Comparison of ENCODE assay signal across 22 mouse cellular contexts in genomic region chr1:135097441-135097840, GRCm38 (mm10). TPM values are rescaled to one million over a fixed set of nuclear protein-coding genes. Genes with fewer than 3 reads are reported as not detected.
"Had no signal": no experiment of that assay in that cellular context is flagged by ENCODE, and none has a peak within 500 bp of the region (broad histone marks: within the 10 kb centered on the region; RNA-seq: fewer than 3 reads in every experiment).

No protein-coding gene starts in this region.

- H3K4me3 ChIP-seq: midbrain, embryonic 10.5 days; midbrain, embryonic 12.5 days; myocyte; neural tube, embryonic 13.5 days; neural tube, embryonic 15.5 days; stomach, embryonic 15.5 days had no signal

- ATAC-seq: midbrain, embryonic 16.5 days had no signal

- H3K27ac ChIP-seq: midbrain, embryonic 10.5 days; midbrain, embryonic 12.5 days; neural tube, embryonic 13.5 days; neural tube, embryonic 15.5 days; stomach, embryonic 15.5 days; stomach, postnatal 0 days had no signal

- H3K36me3 ChIP-seq: midbrain, embryonic 10.5 days; midbrain, embryonic 12.5 days; neural tube, embryonic 13.5 days; neural tube, embryonic 15.5 days; stomach, embryonic 15.5 days had no signal

- H3K4me1 ChIP-seq: midbrain, embryonic 12.5 days; neural tube, embryonic 15.5 days; stomach, embryonic 15.5 days had no signal

- H3K4me2 ChIP-seq: lung, embryonic 14.5 days; midbrain, embryonic 12.5 days; neural tube, embryonic 13.5 days; neural tube, embryonic 15.5 days; stomach, embryonic 15.5 days had no signal

- H3K9me3 ChIP-seq: midbrain, embryonic 10.5 days; midbrain, embryonic 12.5 days; neural tube, embryonic 13.5 days; neural tube, embryonic 15.5 days; stomach, embryonic 15.5 days had no signal

- H3K9ac ChIP-seq: lung, embryonic 14.5 days; midbrain, embryonic 12.5 days; neural tube, embryonic 13.5 days; neural tube, embryonic 15.5 days; stomach, embryonic 15.5 days had no signal

- DNase-seq: lung, adult 18-20 months; lung, embryonic 14.5 days; lung, postnatal 10 days; lung, postnatal 4 days; midbrain, embryonic 14.5 days; retina, postnatal 1 day; right cerebral cortex, adult 18-20 months; right cerebral cortex, postnatal 25 days; right cerebral cortex, postnatal 4 days; thymus, adult 2 months; thymus, postnatal 25 days; thymus, postnatal 4 days had no signal

RNA-seq across cellular contexts. Expression of gene Lgr6, which starts 7.6 kb away (rescaled TPM):
- total RNA-seq: megakaryocyte, adult 5-6 weeks; megakaryocyte-erythroid progenitor cell, adult 5-6 weeks had no signal
